Mouse (Mus musculus): ENCODE results near the gene Srsf2. TPM values are rescaled to one million over a fixed set of nuclear protein-coding genes. Genes with fewer than 3 reads are reported as not detected.
"Not testable (repeated sequence)": the region's sequence is repeated elsewhere in the genome, so short reads cannot be mapped to it uniquely, and the experiment has no call there.

Gene Srsf2
- polyA plus RNA-seq, 1 experiment from 2014 or later: 895 TPM

DNA sequence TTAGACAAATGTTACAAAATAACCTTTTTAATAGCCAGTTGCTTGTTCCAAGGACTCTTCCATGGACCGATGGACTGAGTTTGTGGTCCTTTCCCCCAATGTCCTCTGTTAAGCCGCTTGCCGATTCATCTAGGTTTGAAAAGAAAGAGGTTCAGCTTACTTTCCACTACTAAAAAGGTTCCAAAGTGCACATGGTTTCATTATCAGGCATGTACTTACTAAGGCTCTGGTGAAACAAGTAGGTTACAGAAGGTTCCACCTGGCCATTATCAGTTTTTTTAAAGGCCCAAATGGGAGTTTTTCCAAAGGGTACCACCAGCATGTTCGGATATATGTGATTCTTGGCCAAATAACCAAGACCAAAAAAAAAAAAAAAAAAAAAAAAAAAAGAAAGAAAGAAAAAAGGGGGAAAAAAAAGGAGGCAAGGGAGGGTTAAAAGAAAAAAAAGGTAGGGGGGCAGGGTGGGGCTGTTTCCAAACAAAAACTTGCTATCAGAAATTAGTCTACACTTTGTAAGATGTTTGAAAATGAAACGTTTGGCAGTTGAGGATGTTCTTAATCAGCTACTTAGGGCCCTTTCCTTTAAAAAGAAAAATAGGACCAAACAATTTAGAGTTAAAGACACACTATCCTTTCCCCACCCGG is 1.9 kb downstream of the Srsf2 start:
- WGBS: 50% methylated on average over 6 of the region's 6 CpGs
- Histone ChIP-seq H3K27me3 (ENCODE audit: low read depth, poor library complexity, severe bottlenecking) (no peaks in the 10 kb centered on the region), H3K9me3 (replicated peaks) (no peaks in the 10 kb centered on the region), H3K36me3 (peaks cover 61% of the 10 kb centered on the region), H3K4me3 (peak overlapping the region; percentile 100), H3K27ac (replicated peaks) (peak overlapping the region; percentile 99; the same call in 1 of the 2 replicates), H3K4me1 (peaks cover 29% of the 10 kb centered on the region)
- DNase-seq (ENCODE audit: low spot score): no peak

DNA sequence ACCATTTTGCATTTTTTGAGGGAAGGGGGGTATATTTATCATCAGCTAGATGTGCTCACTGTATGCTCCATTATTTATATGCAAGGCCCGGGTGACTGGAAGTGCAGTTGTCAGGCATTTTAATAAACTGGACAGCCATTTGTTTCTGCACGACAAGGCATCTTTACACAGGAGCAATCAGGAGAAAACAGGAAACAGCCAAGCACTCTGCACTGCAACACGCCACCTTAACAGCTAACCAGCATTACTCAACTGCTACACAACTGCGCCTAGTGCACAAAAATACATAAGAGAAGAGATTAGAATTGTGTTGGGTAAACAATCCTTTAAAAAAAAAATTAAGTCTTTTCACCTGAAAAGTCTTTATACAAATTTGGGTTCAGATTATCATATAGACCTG is 2.8 kb downstream of the Srsf2 start:
- Histone ChIP-seq H3K27me3 (ENCODE audit: low read depth, poor library complexity, severe bottlenecking) (no peaks in the 10 kb centered on the region), H3K9me3 (replicated peaks) (no peaks in the 10 kb centered on the region), H3K4me3 (peak overlapping the region; percentile 100), H3K36me3 (peaks cover 61% of the 10 kb centered on the region), H3K4me1 (peaks cover 35% of the 10 kb centered on the region), H3K27ac (replicated peaks) (no peak overlapping the region)
- no peak for DNase-seq (ENCODE audit: low spot score)
- 82% methylated on average over 4 of the region's 4 CpGs for WGBS

DNA sequence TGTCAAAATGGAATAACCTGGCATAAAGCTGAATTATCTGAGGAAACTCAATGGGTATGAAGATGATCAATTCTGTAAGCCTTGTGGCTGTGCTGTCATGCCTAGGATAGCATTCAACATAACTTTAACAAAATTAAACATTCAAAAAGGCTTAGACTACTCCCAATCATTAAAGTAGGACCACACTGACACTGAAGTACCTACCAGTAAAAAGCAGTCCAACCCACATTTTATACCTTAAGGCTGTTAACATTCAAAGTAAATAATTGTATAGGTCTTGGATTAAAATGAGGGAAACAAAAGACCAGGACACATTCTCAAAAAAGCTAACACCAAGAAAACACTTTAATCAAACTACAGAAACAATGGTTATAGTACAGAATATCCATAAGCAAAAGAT is 3.3 kb downstream of the Srsf2 start:
- no peak overlapping the region for H3K27ac ChIP-seq (replicated peaks)
- peaks cover 34% of the 10 kb centered on the region for H3K4me1 ChIP-seq
- H3K4me3 ChIP-seq: peak overlapping the region; percentile 7; the same call in 1 of the 2 replicates
- H3K9me3 ChIP-seq (replicated peaks): no peaks in the 10 kb centered on the region
- DNase-seq (ENCODE audit: low spot score): no peak
- no peaks in the 10 kb centered on the region for H3K27me3 ChIP-seq (ENCODE audit: low read depth, poor library complexity, severe bottlenecking)
- H3K36me3 ChIP-seq: peaks cover 61% of the 10 kb centered on the region

DNA sequence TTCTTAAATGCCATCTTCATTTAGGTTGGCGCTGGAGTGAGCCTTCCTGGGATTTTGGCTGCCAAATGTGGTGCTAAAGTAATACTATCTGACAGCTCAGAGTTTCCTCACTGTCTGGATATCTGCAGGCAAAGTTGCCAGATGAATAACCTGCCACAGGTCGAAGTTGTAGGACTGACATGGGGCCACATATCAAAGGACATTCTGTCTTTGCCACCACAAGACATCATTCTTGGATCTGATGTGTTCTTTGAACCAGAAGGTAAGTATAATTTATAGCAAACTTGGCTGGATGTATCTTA is 4.1 kb downstream of the Srsf2 start:
- not testable (repeated sequence) for H3K27ac ChIP-seq (replicated peaks); H3K9me3 ChIP-seq (replicated peaks); H3K27me3 ChIP-seq (ENCODE audit: low read depth, poor library complexity, severe bottlenecking); DNase-seq (ENCODE audit: low spot score); H3K4me3 ChIP-seq
- peaks cover 34% of the 10 kb centered on the region for H3K4me1 ChIP-seq
- WGBS: 79% methylated on average over 2 of the region's 2 CpGs
- peaks cover 61% of the 10 kb centered on the region for H3K36me3 ChIP-seq

DNA sequence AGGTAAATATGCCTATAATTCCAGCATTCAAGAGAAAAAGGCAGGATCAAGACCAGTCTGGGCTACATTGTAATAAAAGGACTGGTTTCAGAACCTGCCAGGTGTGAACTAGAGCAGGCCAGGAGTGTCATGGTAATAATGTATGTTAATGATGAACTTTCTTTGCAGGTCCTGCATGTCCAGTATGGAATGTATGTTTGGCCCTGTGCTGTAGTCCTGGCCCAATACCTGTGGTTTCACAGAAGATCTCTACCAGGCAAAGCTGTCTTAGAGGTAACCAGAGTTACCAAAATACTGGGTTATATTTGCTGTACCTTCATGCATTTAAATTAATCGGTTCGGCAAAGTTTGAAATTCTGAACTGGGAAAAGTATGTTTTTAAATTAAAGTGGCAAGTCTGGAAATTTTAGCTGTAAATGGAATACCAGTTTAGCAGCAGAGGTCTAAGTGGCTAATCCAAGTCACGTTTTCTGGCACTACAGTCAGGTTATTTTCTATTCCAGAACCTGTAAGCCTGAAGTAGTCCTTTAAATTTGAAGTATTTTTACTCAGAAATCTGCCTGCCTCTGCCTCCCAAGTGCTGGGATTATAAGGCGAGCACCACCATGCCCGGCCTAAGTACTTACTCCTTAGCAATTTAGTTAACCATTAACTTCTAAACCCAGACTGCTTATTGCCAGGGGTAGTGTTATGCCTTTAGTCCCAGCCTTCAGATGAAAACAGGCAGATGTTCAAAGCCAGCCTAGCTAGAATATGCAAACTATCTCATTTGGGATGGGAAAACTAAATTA is 4.6 kb downstream of the Srsf2 start:
- H3K36me3 ChIP-seq: peaks cover 61% of the 10 kb centered on the region
- WGBS: 86% methylated on average over 5 of the region's 5 CpGs
- H3K27ac ChIP-seq (replicated peaks): no peak overlapping the region

DNA sequence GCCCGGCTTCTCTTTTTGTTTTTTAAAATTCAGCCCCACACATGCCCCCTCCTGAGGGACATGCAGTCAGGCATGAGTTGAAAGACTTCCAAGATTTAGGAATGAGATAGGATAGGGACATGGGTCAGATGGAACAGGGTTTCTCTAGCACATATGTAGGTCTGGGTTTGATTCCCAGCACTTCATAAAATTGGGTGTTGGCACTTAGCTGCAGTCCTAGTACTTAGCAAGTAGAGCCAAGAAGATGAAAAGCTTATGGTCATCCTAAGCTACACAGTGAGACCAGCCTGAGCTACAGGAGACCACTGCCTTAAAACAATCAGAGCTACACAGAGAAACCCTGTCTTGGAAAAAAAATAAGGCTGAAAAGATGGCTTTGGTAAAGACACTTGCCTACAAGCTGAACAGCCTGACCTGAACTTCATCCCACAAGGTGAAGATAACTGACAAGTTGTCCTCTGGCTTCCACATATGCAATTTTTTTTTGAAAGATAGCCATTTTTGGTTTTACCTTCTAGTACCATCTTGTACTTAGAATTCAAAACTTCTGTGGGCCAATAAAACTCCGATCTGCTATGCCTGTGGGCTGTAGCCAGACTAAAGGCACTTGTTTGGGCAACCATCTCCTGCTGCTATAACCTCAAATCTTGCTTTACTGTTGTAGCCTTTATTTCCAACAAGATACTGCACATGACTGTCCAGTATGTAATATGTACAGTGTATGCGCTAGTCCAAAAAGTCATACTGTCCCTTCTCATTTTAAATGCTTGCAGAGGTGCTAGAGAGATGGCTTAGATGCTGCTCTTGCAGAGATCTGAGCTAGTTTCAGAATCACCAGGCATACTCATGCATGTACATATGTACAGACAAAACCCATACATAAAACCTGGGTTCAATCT is 5.5 kb downstream of the Srsf2 start:
- Histone ChIP-seq H3K27ac (replicated peaks) (no peak overlapping the region), H3K27me3 (ENCODE audit: low read depth, poor library complexity, severe bottlenecking) (no peaks in the 10 kb centered on the region), H3K4me3 (no peak overlapping the region), H3K9me3 (replicated peaks) (no peaks in the 10 kb centered on the region), H3K36me3 (peaks cover 61% of the 10 kb centered on the region), H3K4me1 (peaks cover 41% of the 10 kb centered on the region)
- 94% methylated on average over 3 of the region's 3 CpGs for WGBS
- no peak for DNase-seq (ENCODE audit: low spot score)

More for the DNA sequence above, 4.6 kb downstream of the Srsf2 start:
- Histone ChIP-seq H3K9me3 (replicated peaks) (no peaks in the 10 kb centered on the region), H3K4me3 (no peak overlapping the region), H3K4me1 (peaks cover 36% of the 10 kb centered on the region), H3K27me3 (ENCODE audit: low read depth, poor library complexity, severe bottlenecking) (no peaks in the 10 kb centered on the region)
- no peak for DNase-seq (ENCODE audit: low spot score)

DNA sequence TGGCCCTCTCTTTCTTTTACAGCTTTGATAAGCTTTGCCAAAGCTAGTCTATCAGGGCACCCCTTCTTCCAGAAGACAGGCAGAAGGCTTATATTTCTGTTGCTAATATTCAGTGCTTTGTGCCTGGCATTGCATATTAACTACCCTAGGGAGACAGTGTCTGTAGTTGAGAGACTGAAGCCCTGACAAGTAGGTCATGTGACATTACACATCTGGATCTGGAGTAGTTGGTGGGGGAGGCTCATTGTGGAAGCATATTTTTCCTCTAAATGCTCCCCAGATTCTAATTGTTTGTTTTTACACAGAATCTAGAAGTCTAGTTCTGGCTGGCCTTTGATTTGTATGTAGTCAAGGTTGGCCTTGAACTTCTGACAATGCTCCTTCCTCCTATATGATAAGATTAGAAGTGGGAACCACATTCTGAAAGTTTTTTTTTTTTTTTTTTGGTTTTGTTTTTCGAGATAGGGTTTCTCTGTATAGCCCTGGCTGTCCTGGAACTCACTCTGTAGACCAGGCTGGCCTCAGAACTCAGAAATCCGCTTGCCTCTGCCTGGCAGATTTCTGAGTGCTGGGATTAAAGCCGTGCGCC is 6.2 kb downstream of the Srsf2 start:
- H3K4me3 ChIP-seq: no peak overlapping the region
- WGBS: 79% methylated on average over 4 of the region's 4 CpGs
- no peak overlapping the region for H3K27ac ChIP-seq (replicated peaks)
- H3K9me3 ChIP-seq (replicated peaks): no peaks in the 10 kb centered on the region
- peaks cover 54% of the 10 kb centered on the region for H3K36me3 ChIP-seq
- H3K27me3 ChIP-seq (ENCODE audit: low read depth, poor library complexity, severe bottlenecking): no peaks in the 10 kb centered on the region
- no peak for DNase-seq (ENCODE audit: low spot score)
- H3K4me1 ChIP-seq: peaks cover 49% of the 10 kb centered on the region

DNA sequence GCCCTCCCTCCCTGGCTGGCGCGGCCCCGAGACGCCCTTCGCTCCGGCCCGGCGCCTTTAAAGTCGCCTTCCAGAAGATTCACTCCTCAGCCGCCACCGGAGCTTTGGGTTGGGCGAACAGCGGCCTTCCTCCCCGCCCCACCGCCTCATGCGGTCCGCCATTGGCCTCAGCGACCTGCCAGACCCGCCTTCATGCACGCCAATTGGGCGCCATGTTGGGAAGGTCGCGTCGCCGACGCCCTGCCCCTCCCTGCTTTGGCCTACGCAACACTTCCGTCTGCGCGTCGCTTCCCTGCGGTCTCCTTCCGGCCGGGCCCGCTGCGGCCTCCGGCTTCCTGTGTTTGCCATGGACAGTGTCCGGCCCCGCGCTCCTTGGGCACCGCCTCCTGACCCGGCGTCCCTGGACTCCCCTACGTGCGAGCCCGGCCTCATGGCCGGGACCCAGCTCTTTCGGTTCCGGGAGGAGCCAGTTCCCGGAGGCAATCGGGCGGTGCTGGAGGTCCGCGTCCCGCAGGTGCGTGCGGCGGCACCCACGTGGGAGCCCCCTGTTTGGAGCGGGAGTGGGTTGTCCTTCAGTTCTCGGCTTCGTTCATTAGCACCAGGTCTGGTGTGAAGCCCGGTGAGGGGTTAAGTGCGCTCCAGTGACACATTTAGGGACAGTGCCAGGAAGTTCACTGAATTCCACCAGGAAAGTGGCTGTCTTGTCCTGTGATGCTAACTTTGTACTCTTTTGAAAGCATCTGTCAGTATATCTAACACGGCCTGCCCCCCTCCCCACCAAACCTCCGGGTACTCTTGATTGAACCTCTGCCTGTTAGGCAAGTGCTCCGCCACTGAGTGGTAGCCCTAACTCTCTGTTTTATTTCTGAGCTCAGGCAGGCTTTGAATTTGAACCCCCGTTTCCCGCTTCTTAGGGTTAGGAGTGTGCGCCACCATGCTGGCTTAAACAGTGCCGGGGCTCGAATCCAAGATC is 9.3 kb downstream of the Srsf2 start, which contains the start of the genes Mettl23 and Jmjd6:
TSS of gene Mettl23 (plus strand) at position 18 of the 973 bp plus-strand sequence.
TSS of gene Jmjd6 (minus strand) at position 189 of the 973 bp plus-strand sequence.
- Histone ChIP-seq H3K36me3 (peaks cover 54% of the 10 kb centered on the region), H3K27me3 (ENCODE audit: low read depth, poor library complexity, severe bottlenecking) (no peaks in the 10 kb centered on the region), H3K4me1 (peaks cover 66% of the 10 kb centered on the region), H3K9me3 (replicated peaks) (no peaks in the 10 kb centered on the region), H3K4me3 (peak within 1 kb of the TSS; percentile 92), H3K27ac (replicated peaks) (peak within 1 kb of the TSS; percentile 98)
- DNase-seq (ENCODE audit: low spot score): peak; percentile 99
- WGBS: 1% methylated on average over 72 of the region's 72 CpGs

DNA sequence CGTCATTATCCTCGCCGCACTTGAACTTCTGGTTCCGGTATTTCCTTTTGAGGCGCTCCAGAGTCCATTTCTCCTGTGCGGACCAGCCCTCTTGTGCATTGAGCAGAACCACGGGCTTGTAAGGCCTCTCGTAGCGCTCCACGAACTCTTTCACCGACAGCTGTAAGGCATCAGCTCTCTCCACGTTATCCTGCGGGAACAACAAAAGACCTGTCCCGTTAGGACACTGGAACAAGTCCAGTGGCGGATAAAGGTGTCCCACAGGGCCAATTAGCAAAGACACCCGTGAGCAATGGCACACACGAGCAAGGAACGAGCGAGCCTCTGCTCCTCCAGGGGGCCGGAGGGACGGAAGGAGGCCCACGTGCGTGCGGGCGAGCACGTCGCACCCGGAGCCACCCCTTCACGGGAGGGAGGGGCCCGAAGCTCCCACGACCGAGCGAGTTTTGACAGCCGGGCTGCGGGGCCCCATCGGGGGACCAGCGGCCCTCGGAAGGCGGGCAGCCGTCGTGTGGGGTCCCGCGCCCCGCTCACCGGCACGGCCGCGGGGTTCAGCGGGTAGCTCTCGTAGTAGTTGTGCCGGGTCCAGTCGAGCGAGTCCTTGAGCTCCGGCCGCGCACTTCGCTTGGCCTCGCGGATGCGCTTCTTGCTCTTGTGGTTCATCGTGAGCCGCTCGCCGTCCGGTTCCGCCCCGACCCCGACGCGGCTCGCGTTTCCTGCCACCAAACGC is 10.2 kb downstream of the Srsf2 start:
- Histone ChIP-seq H3K27ac (replicated peaks) (peak overlapping the region; percentile 98), H3K4me1 (peaks cover 66% of the 10 kb centered on the region), H3K9me3 (replicated peaks) (no peaks in the 10 kb centered on the region), H3K36me3 (peaks cover 54% of the 10 kb centered on the region), H3K27me3 (ENCODE audit: low read depth, poor library complexity, severe bottlenecking) (no peaks in the 10 kb centered on the region), H3K4me3 (peak overlapping the region; percentile 92)
- DNase-seq (ENCODE audit: low spot score): peak; percentile 70
- WGBS: under 1% methylated on average over 73 of the region's 73 CpGs

DNA sequence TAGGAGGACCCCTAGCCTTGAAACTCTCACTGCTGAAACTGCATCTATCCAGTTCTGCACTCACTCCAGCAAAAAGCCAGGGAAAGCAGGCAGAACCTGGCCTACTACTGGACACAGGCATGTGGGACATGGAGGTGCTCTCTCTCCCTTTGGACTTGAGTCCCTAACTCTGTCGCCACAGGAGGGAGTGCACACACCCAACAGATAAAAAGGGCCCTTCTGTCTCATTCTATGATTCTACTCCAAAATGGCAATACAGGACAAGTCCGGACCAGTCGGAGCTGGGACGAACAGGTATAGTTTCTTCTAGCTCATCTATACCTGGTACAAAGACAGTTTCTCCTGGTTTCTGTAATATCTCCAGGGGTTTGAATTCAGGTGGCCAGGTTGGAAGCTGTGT is 12.1 kb downstream of the Srsf2 start:
- H3K4me1 ChIP-seq: peaks cover 62% of the 10 kb centered on the region
- peak overlapping the region; percentile 92 for H3K4me3 ChIP-seq
- H3K27ac ChIP-seq (replicated peaks): 0 out of 2 replicates have a peak overlapping the region, but pooled peaks have one; percentile 2

DNA sequence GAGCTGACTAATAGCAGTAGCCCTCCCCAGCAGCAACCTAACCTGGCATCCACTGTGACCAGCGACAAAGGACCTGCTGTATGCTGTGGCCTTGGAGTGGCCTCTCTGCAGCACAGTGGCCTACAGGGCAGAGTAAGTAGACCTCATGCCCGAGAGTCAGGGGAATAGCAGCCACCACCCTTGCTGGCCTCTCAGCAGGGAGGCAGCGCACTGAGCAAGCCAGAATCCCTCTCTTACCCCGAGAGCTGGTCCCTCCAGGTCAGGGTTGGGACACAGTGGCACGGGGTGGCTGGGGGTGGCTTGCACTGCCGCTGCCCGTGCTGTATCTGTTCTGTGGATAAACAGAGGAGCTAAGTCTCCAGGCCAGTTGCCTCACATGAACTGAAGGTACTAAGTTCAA is 13.3 kb downstream of the Srsf2 start:
- H3K36me3 ChIP-seq: peaks cover 72% of the 10 kb centered on the region
- no peaks in the 10 kb centered on the region for H3K9me3 ChIP-seq (replicated peaks)
- H3K4me3 ChIP-seq: no peak overlapping the region
- H3K4me1 ChIP-seq: peaks cover 52% of the 10 kb centered on the region
- H3K27ac ChIP-seq (replicated peaks): 0 out of 2 replicates have a peak overlapping the region, but pooled peaks have one; percentile 33
- 81% methylated on average over 7 of the region's 7 CpGs for WGBS
- no peaks in the 10 kb centered on the region for H3K27me3 ChIP-seq (ENCODE audit: low read depth, poor library complexity, severe bottlenecking)
- no peak for DNase-seq (ENCODE audit: low spot score)

More for the DNA sequence above, 12.1 kb downstream of the Srsf2 start:
- peaks cover 60% of the 10 kb centered on the region for H3K36me3 ChIP-seq
- no peak for DNase-seq (ENCODE audit: low spot score)
- WGBS: 87% methylated on average over 4 of the region's 4 CpGs
- no peaks in the 10 kb centered on the region for H3K27me3 ChIP-seq (ENCODE audit: low read depth, poor library complexity, severe bottlenecking)
- no peaks in the 10 kb centered on the region for H3K9me3 ChIP-seq (replicated peaks)

Data from midbrain, embryonic 10.5 days (tissue).